Mouse (Mus musculus) olfactory bulb, adult 2 months (tissue): ENCODE data around the gene Amz2. TPM values are rescaled to one million over a fixed set of nuclear protein-coding genes. Genes with fewer than 3 reads are reported as not detected.

Experiments used
- H3K27ac ChIP-seq: fragments of 200-500 bp; 2 replicates; pipeline ENCODE4 v1.5.1; 2012; ENCODE audit warnings: low read depth, low read length; ENCODE audit not compliant: insufficient read depth
- H3K4me1 ChIP-seq: fragments of 200-500 bp; 2 replicates; pipeline ENCODE4 v1.6.1; 2012; ENCODE audit warnings: low read length; ENCODE audit not compliant: control insufficient read depth, insufficient read depth
- H3K4me3 ChIP-seq: fragments of 200-500 bp; 2 replicates; pipeline ENCODE4 v1.5.1; 2012; ENCODE audit warnings: mild to moderate bottlenecking, low read depth, low read length, moderate library complexity; ENCODE audit not compliant: insufficient read depth
- CTCF ChIP-seq: fragments of 200-500 bp; IDR thresholded peaks from 2 replicates; pipeline ENCODE4 v1.5.1; 2012; ENCODE audit warnings: low read depth, mild to moderate bottlenecking, low read length, moderate library complexity; ENCODE audit not compliant: insufficient read depth
- POLR2A ChIP-seq: fragments of 200-500 bp; IDR thresholded peaks from 2 replicates; pipeline ENCODE4 v1.6.1; 2012; ENCODE audit warnings: mild to moderate bottlenecking, low read depth, low read length, moderate library complexity; ENCODE audit not compliant: insufficient read depth
- WGBS: fragments of 180-500 bp; shearing (Covaris S2); methylation state at CpG from one replicate; pipeline ENCODE4 v1.1.7; 2018; 5-methylcytosine and 5-hydroxymethylcytosine counted together
- polyA plus RNA-seq: library from polyadenylated mRNA; stranded (reverse); fragments of >200 nt; gene quantifications from 2 replicates; pipeline ENCODE4 v1.2.4, GENCODE M21; 2012; ENCODE audit warnings: low replicate concordance; ENCODE audit not compliant: missing spikeins, insufficient read depth, insufficient read length

Gene Amz2
- polyA plus RNA-seq, 1 experiment, result not detected

GRCm38 (mm10) chr11:109451169-109451568, 25.4 kb downstream of the Amz2 start:
- TF ChIP-seq CTCF (no peak), POLR2A (no peak)
- 87% methylated on average over 11 of the region's 11 CpGs for WGBS
- H3K4me1 ChIP-seq, result no peaks in the 10 kb centered on the region
- H3K4me3 ChIP-seq, result no peak overlapping the region
- no peak overlapping the region for H3K27ac ChIP-seq

DNA sequence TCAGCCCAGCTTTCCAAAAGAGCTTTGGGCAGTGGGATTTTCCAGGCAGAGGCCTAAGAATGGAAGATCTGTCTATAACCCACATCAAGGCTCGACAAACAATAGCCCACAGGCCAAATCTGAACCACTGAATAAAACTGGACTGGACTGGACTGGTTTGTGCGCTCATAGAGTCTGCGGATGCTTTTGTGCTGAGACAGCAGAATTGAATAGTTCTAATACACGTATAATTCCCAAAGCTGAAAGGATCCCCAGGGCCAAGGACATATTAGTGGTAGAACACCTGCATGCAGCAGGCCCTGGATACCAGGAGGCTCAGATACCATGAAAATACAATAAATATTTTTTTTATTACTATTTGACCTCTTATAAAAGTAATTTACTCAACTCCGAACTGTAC, 30.5 kb downstream of the Amz2 start:
- Histone ChIP-seq H3K4me3 (no peak overlapping the region), H3K27ac (no peak overlapping the region), H3K4me1 (no peaks in the 10 kb centered on the region)
- TF ChIP-seq POLR2A (no peak), CTCF (no peak)
- WGBS, result 81% methylated on average over 5 of the region's 5 CpGs

DNA sequence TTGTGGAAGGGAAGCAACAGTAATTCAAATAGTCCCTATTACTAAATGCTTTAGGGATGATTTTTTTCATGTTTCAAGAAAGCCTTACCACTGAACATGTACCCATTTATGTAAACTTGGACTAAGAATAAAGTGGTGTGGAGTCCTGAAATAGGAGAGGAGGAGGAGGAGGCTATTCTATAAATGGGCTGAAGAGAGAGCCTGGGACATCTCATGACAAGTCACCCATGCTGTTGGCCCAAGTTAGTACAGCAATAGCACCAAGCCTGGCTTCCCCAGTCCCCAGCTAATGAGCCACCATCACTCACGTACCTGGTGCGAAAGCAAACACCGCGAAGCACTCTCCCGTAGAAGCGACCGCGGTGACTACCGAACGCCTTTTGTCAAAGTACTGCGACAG, 32.4 kb downstream of the Amz2 start:
- H3K27ac ChIP-seq, result no peak overlapping the region
- no peak overlapping the region for H3K4me3 ChIP-seq
- H3K4me1 ChIP-seq, result no peaks in the 10 kb centered on the region
- TF ChIP-seq CTCF (no peak), POLR2A (no peak)
- 95% methylated on average over 11 of the region's 11 CpGs for WGBS

DNA sequence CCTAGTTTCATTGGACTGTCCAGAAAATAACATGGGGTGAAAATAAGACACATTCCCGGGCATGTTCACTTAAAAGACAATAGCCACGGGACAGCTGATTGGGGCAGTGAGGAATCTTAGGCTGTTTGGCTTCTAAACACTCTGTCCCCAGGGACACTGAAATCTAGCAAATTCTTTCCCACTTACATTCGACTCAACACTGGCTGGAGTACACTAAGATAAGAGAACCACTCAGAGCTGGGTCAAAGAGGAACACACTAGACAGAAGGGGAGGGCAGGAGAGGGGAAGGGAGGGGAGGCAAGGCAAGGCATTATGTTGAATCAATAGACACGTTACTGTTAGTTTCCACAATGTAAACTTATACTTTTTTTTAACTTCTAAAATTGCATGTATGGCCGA, 34.8 kb downstream of the Amz2 start:
- WGBS, result 70% methylated on average over 5 of the region's 5 CpGs
- Histone ChIP-seq H3K27ac (no peak overlapping the region), H3K4me3 (no peak overlapping the region), H3K4me1 (no peaks in the 10 kb centered on the region)
- TF ChIP-seq POLR2A, result no peak
- TF ChIP-seq CTCF, result no peak

DNA sequence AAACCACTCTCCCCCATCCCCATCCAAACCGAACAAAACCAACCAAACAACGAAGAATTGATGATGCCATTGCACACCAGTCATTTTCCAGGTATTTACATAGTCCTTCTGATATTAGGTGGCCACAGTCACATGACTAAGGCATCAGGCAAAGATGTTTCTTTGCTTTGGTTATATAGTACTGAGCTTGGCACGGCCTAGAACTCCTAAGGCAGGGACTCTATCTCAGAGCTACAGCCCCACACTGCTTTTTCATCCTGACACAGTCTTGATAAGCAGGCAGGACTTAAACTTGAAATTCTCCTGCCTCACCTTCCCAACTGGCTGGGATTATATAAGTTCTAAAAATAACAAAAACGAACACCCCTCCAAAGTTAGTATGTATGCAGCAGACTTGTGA, 39.3 kb downstream of the Amz2 start:
- TF ChIP-seq POLR2A (no peak), CTCF (no peak)
- Histone ChIP-seq H3K4me1 (no peaks in the 10 kb centered on the region), H3K4me3 (no peak overlapping the region), H3K27ac (no peak overlapping the region)
- WGBS, result 92% methylated on average over 4 of the region's 4 CpGs

DNA sequence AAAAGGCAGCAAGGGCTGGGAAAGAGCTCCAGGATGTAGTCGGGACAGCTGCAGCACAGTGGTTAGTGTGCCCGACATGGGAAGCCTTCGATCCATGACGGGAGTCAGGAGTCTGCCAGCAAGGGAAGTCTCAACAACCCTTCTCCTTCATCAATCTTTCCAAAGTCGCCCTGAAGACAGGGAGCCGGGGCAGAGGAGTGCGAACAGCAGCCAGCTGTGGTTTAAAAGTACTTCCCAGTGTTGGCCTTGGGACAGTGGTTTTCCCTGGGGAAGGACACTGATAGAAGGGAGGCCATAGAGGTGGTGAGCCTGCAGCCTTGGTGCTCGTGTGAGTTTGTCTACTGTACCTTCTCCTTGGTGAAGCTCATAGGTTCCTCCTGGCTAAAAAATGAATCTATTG, 41.2 kb downstream of the Amz2 start:
- Histone ChIP-seq H3K4me3 (no peak overlapping the region), H3K4me1 (no peaks in the 10 kb centered on the region), H3K27ac (no peak overlapping the region)
- WGBS, result 93% methylated on average over 8 of the region's 8 CpGs
- no peak for TF ChIP-seq POLR2A
- TF ChIP-seq CTCF, result no peak

DNA sequence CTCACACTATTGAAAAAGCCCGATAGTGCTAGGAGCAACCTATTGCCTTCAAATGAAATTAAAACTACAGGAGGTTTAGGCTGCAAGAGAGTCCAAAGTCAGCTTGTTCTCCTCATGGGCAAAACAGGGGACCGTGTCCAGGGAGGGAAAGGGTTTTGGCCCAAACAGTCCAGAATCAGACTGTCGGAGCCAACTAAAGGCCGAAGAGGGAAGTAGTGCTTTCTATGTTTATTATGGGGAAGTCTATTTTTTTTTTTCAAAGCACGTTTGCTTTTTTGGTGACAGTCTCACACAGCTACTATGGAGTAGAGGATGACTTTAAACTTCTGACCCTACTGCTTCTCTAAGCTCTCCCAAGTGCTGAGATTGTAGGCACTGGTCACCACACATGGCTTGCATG, 42.4 kb downstream of the Amz2 start:
- no peak for TF ChIP-seq CTCF
- TF ChIP-seq POLR2A, result no peak
- Histone ChIP-seq H3K4me3 (no peak overlapping the region), H3K4me1 (peaks cover 2% of the 10 kb centered on the region; the same call in 1 of the 2 replicates), H3K27ac (no peak overlapping the region)
- 68% methylated on average over 5 of the region's 5 CpGs for WGBS

DNA sequence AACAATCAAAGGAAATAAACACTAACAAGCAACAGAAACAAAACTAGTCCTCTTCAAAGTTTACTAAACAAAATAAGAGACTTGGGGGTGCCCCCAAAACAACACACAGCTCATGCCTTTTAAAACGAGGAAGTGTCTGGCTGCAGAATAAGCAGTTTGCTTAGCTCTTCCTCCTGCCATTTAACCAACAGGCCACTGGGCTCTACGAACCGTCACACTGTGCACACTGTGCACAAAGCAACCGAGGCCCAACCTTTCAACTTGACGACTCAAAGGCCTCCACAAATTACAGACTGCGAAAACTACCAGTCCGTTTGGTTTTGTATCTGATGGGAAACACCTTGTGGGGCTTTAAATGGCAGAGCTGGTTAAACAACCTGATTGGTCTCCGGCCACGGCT, 44.4 kb downstream of the Amz2 start:
- 70% methylated on average over 9 of the region's 9 CpGs for WGBS
- TF ChIP-seq POLR2A (no peak), CTCF (no peak)
- Histone ChIP-seq H3K4me1 (peaks cover 2% of the 10 kb centered on the region; the same call in 1 of the 2 replicates), H3K27ac (no peak overlapping the region), H3K4me3 (no peak overlapping the region)

- Histone ChIP-seq H3K4me3 (no peak overlapping the region), H3K4me1 (peaks cover 2% of the 10 kb centered on the region; the same call in 1 of the 2 replicates), H3K27ac (no peak overlapping the region)
- WGBS, result 39% methylated on average over 15 of the region's 15 CpGs
- TF ChIP-seq POLR2A, result no peak
- TF ChIP-seq CTCF, result no peak
Measured at GRCm38 (mm10) chr11:109470921-109471861, 45.4 kb downstream of the Amz2 start.
